Mouse (Mus musculus) limb, embryonic 10.5 days (tissue): ENCODE results near the gene Ankra2. TPM values are rescaled to one million over a fixed set of nuclear protein-coding genes. Genes with fewer than 3 reads are reported as not detected.
A peak's percentile ranks its signal among the peaks of the same experiment; 100 is the strongest.

ENCODE experiments used
- DNase-seq: peaks from one replicate; pipeline ENCODE4 v3.0.0-alpha.2; 2017; ENCODE audit warnings: low spot score
- H3K27ac ChIP-seq: fragments of 300-500 bp; sonication (generic); 2 replicates; pipeline ENCODE4 v1.5.1; 2016; ENCODE audit warnings: mild to moderate bottlenecking
- H3K27me3 ChIP-seq: fragments of 300-500 bp; sonication (generic); 2 replicates; pipeline ENCODE4 v1.6.1; 2016; ENCODE audit warnings: low read depth, mild to moderate bottlenecking; ENCODE audit not compliant: poor library complexity, severe bottlenecking
- H3K36me3 ChIP-seq: fragments of 300-500 bp; sonication (generic); 2 replicates; pipeline ENCODE4 v1.6.1; 2016; ENCODE audit warnings: mild to moderate bottlenecking, moderate library complexity
- H3K4me1 ChIP-seq: fragments of 300-500 bp; sonication (generic); 2 replicates; pipeline ENCODE4 v1.6.1; 2016
- H3K4me3 ChIP-seq: fragments of 300-500 bp; sonication (generic); 2 replicates; pipeline ENCODE4 v1.5.1; 2016; ENCODE audit warnings: mild to moderate bottlenecking, moderate library complexity
- H3K9me3 ChIP-seq: fragments of 300-500 bp; sonication (generic); replicated peaks from 2 replicates; pipeline ENCODE4 v1.6.1; 2016; ENCODE audit warnings: mild to moderate bottlenecking
- WGBS: fragments of 180-500 bp; shearing (Covaris S2); methylation state at CpG from one replicate; pipeline ENCODE4 v1.1.7; 2016; 5-methylcytosine and 5-hydroxymethylcytosine counted together
- polyA plus RNA-seq: library from polyadenylated mRNA; unstranded; fragments of >200 nt; fragmentation: Nextera tagmentation; extraction: Ambion mirVana; gene quantifications from 2 replicates; pipeline ENCODE4 v1.2.1, GENCODE M21; 2016

The Ankra2 gene
- polyA plus RNA-seq, 1 experiment from 2014 or later = 12.1 TPM

- Histone ChIP-seq H3K27ac (no peak overlapping the region), H3K4me3 (peak overlapping the region; percentile 80), H3K4me1 (peaks cover 21% of the 10 kb centered on the region), H3K9me3 (no peaks in the 10 kb centered on the region), H3K27me3 (no peaks in the 10 kb centered on the region), H3K36me3 (peaks cover 24% of the 10 kb centered on the region)
- WGBS = 50% methylated on average over 5 of the region's 5 CpGs
- DNase-seq = no peak
Measured at GRCm38 (mm10) chr13:98264111-98264510, 1.2 kb downstream of the Ankra2 start.

DNA sequence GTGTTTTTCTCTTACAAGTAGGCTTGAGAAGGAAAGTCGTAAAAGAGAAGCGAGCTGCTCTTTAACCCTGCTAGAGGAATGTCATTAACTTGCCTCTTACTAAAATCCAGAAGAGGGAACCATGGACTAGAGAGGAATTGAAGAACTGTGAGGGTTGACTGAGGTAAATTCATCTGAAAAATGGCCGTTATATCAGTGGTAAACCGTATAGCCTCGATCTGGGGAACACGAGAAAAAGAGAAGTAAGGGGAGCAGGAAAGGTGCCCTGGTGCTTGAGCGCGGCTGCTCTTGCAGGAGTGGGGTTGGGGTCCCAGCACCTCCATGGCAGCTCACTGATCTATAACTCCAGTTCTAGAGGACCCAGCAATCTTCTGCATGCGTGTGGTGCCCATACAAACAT lies 11.1 kb downstream of the Ankra2 start:
- Histone ChIP-seq H3K27ac (no peak overlapping the region), H3K4me3 (no peak overlapping the region), H3K27me3 (no peaks in the 10 kb centered on the region), H3K36me3 (peaks cover 37% of the 10 kb centered on the region), H3K4me1 (no peaks in the 10 kb centered on the region), H3K9me3 (no peaks in the 10 kb centered on the region)
- DNase-seq = no peak
- 94% methylated on average over 9 of the region's 9 CpGs for WGBS

- no peak overlapping the region for H3K27ac ChIP-seq
- peaks cover 37% of the 10 kb centered on the region for H3K36me3 ChIP-seq
- no peaks in the 10 kb centered on the region for H3K27me3 ChIP-seq
- H3K9me3 ChIP-seq = no peaks in the 10 kb centered on the region
- no peak for DNase-seq
- H3K4me3 ChIP-seq = no peak overlapping the region
- WGBS = 91% methylated on average over 4 of the region's 4 CpGs
- no peaks in the 10 kb centered on the region for H3K4me1 ChIP-seq
Measured at GRCm38 (mm10) chr13:98275646-98276045, 12.8 kb downstream of the Ankra2 start.

- 91% methylated on average over 7 of the region's 7 CpGs for WGBS
- H3K27me3 ChIP-seq = no peaks in the 10 kb centered on the region
- no peak overlapping the region for H3K4me3 ChIP-seq
- H3K27ac ChIP-seq = no peak overlapping the region
- no peaks in the 10 kb centered on the region for H3K9me3 ChIP-seq
- DNase-seq = no peak
- no peaks in the 10 kb centered on the region for H3K4me1 ChIP-seq
- H3K36me3 ChIP-seq = peaks cover 32% of the 10 kb centered on the region
Measured at GRCm38 (mm10) chr13:98276253-98276652, 13.4 kb downstream of the Ankra2 start.

DNA sequence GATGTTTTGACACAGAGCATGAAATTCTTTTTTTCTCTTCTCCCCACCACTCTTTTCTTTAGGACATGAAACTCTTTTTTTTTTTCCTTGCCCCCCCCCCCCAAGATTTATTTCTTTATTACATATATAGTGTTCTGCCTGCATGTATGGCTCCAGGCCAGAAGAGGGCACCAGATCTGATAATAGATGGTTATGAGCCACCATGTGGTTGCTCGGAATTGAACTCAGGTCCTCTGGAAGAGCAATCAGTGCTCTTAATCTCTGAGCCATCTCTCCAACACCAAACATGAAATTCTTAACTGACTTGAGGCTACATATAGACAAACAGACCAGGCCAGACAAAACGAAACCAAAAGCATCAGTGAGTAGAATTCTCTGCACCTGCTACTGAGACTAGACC lies 14.6 kb downstream of the Ankra2 start:
- Histone ChIP-seq H3K4me1 (no peaks in the 10 kb centered on the region), H3K4me3 (no peak overlapping the region), H3K27me3 (no peaks in the 10 kb centered on the region), H3K36me3 (peaks cover 19% of the 10 kb centered on the region), H3K9me3 (no peaks in the 10 kb centered on the region), H3K27ac (no peak overlapping the region)
- no peak for DNase-seq
- 80% methylated on average over 2 of the region's 2 CpGs for WGBS

DNA sequence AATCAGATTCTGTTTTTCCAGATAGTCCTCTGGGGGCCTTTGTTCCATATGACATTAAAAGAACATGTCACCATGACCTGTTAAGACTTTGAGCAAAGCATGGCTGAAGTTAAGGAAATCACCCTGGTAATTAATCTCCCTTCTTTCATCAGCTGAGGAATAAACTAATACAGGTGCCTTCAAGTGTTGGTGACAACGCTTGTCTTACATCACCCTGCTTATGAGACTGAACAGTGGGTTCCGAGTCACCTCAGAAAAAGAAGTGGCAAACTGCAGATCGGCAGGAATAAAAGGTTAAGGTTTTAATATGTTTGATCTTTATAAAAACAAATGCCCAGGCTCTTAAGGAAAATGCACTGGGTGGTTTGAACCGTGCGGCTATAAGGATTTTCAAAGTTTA lies 16.8 kb downstream of the Ankra2 start, which contains the start of gene Gm21976:
TSS of gene Gm21976 (plus strand) at position 202 of the 400 bp plus-strand sequence.
- Histone ChIP-seq H3K36me3 (peaks cover 5% of the 10 kb centered on the region; the same call in 1 of the 2 replicates), H3K9me3 (no peaks in the 10 kb centered on the region), H3K4me1 (no peaks in the 10 kb centered on the region), H3K4me3 (no peak within 1 kb of the TSS), H3K27me3 (no peaks in the 10 kb centered on the region), H3K27ac (no peak within 1 kb of the TSS)
- no peak for DNase-seq
- 73% methylated on average over 5 of the region's 5 CpGs for WGBS

DNA sequence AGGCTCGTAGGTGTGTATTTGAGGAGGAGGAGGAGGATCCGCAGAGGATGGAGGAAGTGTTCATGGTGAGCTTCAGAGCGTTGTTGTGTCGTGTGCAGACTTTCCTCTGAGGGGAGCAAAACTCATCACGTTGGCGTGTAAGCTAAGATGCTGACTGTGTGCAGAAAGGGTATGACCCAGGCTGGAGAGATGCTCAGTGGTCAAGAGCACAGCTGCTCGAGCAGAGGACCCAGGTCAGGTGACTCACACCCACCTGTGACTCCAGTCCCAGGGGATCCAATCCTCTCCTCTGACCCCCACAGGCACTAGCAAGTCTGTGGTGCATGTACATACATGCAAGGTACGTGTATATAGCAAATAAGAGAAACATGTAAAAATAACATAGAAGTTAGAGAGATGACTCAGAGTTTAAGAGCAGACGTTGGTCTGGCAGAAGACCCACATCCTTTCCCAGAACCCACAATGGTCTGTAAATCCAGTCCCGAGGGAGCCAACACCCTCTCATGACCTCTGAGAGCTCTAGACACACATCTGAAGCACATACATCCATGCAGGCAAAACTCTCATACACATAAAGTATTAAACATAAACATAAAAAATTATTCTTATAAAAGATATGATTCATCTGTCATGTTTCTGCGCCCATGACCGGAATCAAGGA lies 18.2 kb downstream of the Ankra2 start:
- no peaks in the 10 kb centered on the region for H3K4me1 ChIP-seq
- H3K36me3 ChIP-seq = no peaks in the 10 kb centered on the region
- H3K27me3 ChIP-seq = no peaks in the 10 kb centered on the region
- WGBS = 79% methylated on average over 12 of the region's 12 CpGs
- H3K27ac ChIP-seq = no peak overlapping the region
- no peaks in the 10 kb centered on the region for H3K9me3 ChIP-seq
- DNase-seq = no peak
- no peak overlapping the region for H3K4me3 ChIP-seq

DNA sequence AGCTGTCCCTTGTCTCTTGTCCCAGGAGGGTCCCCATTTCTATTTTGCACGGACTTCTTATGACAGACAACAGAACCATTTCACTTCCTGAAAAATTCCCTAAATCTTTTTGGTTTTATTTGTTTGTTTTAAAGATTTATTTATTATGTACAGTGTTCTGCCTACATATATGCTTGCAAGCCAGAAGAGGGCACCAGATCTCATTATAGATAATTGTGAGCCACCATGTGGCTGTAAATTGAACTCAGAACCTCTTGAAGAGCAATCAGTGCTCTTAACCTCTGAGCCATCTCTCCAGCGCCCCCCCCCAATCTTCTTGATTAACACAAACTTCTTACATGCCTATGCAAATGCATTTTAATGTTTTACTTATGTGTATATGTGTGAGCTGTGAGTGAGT lies 27.8 kb downstream of the Ankra2 start:
- Histone ChIP-seq H3K27me3 (no peaks in the 10 kb centered on the region), H3K9me3 (no peaks in the 10 kb centered on the region), H3K36me3 (no peaks in the 10 kb centered on the region), H3K27ac (no peak overlapping the region), H3K4me1 (peaks cover 8% of the 10 kb centered on the region), H3K4me3 (no peak overlapping the region)
- 49% methylated on average over 2 of the region's 2 CpGs for WGBS
- DNase-seq = no peak

- DNase-seq = no peak
- H3K4me3 ChIP-seq = no peak overlapping the region
- no peaks in the 10 kb centered on the region for H3K27me3 ChIP-seq
- H3K27ac ChIP-seq = no peak overlapping the region
- no peaks in the 10 kb centered on the region for H3K9me3 ChIP-seq
- peaks cover 8% of the 10 kb centered on the region for H3K4me1 ChIP-seq
- WGBS = 80% methylated on average over 8 of the region's 8 CpGs
- H3K36me3 ChIP-seq = no peaks in the 10 kb centered on the region
Measured at GRCm38 (mm10) chr13:98291712-98292111, 28.8 kb downstream of the Ankra2 start.

DNA sequence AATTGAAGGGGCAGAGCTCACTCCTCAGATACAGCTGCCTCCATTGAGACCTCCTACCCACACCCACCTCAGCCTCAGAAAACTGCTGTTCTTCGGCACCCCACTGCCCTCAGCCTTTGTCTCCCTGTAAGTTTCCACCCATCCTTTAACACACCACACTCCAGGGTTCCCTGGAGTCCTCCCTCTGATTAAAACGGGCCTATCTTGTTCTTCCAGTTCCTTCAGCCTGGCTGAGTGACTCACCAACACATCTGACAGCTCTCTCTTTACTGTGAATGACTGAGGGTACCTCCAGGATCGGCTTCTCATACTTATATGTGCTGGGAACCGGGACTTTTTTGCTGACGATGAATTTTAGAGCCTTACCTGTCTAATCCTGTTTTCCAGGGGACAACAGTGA lies 33.2 kb downstream of the Ankra2 start:
- Histone ChIP-seq H3K27ac (no peak overlapping the region), H3K4me1 (peaks cover 12% of the 10 kb centered on the region), H3K36me3 (no peaks in the 10 kb centered on the region), H3K9me3 (no peaks in the 10 kb centered on the region), H3K27me3 (no peaks in the 10 kb centered on the region), H3K4me3 (no peak overlapping the region)
- WGBS = 51% methylated on average over 5 of the region's 5 CpGs
- DNase-seq = no peak

DNA sequence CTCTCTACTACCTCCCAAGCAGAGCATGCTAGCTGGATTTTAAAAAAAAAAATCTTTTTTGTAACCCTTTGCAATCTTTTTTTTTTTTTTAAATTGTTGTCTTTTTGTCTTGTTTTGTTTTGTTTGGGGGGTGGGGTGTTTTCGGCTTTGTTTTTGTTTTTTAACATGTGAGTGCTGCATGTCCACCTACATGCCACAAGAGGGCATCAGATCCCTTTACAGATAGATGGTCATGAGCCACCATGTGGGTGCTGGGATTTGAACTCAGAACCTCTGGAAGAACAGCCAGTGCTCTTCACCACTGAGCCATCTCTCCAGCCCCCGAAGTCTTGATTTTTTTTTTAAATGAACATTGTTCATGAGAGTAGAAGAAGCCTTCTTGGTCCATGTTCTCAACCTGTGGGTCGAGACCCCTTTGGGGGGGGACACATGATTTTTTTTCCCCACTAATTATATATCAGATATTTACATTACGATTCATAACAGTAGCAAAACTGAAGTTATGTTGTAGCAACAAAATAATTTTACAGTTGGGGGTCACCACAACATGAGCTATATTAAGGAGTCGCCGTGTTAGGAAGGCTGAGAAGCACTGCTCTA lies 35.1 kb downstream of the Ankra2 start:
- Histone ChIP-seq H3K4me3 (no peak overlapping the region), H3K27ac (no peak overlapping the region), H3K4me1 (peaks cover 7% of the 10 kb centered on the region), H3K36me3 (no peaks in the 10 kb centered on the region), H3K27me3 (no peaks in the 10 kb centered on the region), H3K9me3 (no peaks in the 10 kb centered on the region)
- WGBS = 93% methylated on average over 6 of the region's 6 CpGs
- DNase-seq = no peak

DNA sequence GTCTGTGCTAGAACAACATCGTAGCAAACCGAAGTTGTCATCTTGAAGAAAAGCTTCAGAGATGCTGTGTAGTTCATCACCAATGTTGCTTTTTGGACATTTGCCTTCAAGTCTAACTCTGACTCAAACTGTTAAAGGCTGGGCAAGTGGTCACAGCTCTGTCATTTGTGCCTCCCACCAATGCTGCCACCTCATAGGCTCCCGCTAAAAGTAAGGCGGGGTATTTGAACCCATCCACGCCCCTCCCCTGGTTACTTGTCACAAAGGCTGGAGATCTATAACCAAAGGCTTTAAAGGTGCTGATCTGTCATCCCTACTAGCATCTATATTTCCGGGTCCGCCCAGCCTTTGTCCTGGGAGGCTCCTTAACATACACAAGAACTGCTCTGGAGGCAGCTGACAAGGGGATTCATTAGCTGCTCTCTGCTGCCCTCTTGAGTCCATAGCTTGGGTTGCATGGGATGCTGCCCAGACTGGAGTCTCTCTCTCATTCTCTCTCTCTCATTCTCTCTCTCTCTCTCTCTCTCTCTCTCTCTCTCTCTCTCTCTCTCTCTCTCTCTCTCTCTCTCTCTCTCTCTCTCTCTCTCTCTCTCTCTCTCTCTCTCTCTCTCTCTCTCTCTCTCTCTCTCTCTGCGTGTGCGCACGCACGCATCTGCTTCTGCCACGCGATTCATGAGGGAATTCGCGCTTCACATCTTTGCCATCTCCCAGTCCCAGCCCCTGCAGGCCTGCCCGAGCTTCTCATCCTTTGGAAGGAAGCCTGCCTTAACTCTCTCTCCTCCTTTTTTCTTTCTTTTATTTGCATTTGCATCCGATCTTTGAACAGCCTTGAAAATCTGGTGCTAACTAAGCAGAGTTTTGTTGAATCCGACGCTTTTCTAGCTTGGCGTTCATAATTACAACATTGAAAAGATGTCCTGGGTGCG lies 36.2 kb downstream of the Ankra2 start:
- H3K27ac ChIP-seq = peak overlapping the region; percentile 58; the same call in 1 of the 2 replicates
- DNase-seq = peak; percentile 86
- H3K4me3 ChIP-seq = peak overlapping the region; percentile 22
- peaks cover 4% of the 10 kb centered on the region; the same call in 1 of the 2 replicates for H3K4me1 ChIP-seq
- no peaks in the 10 kb centered on the region for H3K9me3 ChIP-seq
- no peaks in the 10 kb centered on the region for H3K36me3 ChIP-seq
- no peaks in the 10 kb centered on the region for H3K27me3 ChIP-seq
- WGBS = 55% methylated on average over 21 of the region's 21 CpGs

DNA sequence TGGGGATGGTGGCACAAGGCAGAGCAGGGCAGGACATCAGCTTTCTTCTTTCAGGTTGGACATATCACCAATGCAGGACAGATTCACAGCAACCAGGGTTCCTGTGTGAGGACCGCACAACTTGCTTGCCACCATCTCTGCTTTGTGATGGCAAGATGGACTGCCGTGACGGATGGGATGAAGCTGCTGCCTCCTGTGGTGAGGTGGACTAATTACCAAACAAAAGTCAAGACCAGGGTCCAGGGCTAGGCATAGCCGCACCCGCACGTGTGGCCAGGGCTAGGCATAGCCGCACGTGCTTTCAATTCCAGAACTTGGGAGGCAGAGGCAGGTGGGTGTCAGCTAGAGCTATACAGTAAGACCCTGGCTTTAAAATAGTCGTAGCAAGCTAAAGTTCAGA lies 42.4 kb downstream of the Ankra2 start:
- Histone ChIP-seq H3K36me3 (peaks cover 29% of the 10 kb centered on the region), H3K4me1 (no peaks in the 10 kb centered on the region), H3K27me3 (no peaks in the 10 kb centered on the region), H3K4me3 (no peak overlapping the region), H3K27ac (no peak overlapping the region), H3K9me3 (no peaks in the 10 kb centered on the region)
- 91% methylated on average over 9 of the region's 9 CpGs for WGBS
- DNase-seq = no peak
